Mouse (Mus musculus): Measurements from ENCODE around the gene Pramef25. TPM values are rescaled to one million over a fixed set of nuclear protein-coding genes. Genes with fewer than 3 reads are reported as not detected.
"Not testable (repeated sequence)": the region's sequence is repeated elsewhere in the genome, so short reads cannot be mapped to it uniquely, and the experiment has no call there.

Pramef25 gene
- total RNA-seq (2021) (not detected), polyA plus RNA-seq (2012; rRNA removed) (not detected in 2 replicates)
- long read RNA-seq: 0 reads

DNA sequence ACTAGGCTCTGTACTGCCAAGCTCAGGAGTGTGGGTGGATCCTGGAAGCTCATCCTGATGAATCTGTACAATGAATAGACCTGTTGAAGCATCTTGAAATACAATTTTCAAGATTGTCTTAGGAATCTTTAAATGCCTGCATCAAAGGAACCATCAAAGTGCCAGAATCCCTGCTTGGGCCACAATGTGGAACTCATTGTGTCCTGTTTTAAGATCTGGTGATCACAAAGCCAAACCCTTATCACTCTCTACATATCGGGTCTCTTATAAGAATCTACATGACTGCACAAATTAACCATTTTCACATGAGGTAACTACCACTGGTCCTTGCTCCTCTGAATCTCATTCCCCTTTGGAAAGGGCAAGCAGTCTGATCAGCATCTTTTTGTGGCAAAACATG is at the start of gene Pramef25:
TSS of gene Pramef25 (minus strand) at position 101 of the 400 bp plus-strand sequence.
- not testable (repeated sequence) for DNase-seq

DNA sequence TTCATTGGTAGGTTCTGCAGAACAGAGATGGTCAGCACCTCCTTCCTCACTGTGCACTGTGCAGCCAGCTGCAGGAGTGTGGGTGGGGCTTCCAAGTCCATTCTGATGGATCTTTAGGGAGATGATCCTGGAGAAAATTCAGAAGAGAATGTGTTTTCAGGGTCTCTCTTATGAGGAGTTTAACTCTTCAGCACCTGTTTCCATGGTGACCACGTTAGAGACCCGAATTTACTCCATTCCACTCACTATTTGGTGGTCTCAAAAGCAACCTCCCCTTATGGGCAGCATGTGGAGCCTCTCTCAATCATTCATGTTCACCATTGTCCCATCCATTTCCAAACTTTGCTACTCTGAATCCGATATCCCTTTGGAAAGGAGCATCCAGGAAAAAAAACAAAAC is 43.5 kb upstream of the Pramef25 start, which contains the start of gene Pramef17:
TSS of gene Pramef17 (minus strand) at position 101 of the 400 bp plus-strand sequence.
- not testable (repeated sequence) for DNase-seq

DNA sequence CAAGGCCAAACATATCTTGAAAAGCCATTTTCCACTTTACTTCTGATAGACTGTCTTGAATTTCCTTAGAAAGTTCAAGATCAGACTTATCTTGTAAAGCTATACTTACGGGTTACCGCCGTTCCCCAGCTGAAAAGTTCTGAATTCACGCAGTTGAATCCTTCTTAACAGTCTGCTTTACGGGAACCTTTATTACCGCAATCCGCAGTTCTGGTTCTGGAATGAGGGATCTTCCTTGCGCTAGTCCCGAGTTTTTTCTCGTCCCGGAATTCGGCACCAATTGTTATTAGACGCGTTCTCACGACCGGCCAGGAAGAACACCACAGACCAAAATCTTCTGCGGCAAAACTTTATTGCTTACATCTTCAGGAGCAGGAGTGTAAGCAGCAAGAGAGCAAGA is 37.3 kb upstream of the Pramef25 start:
- peak; percentile 40 for DNase-seq

DNA sequence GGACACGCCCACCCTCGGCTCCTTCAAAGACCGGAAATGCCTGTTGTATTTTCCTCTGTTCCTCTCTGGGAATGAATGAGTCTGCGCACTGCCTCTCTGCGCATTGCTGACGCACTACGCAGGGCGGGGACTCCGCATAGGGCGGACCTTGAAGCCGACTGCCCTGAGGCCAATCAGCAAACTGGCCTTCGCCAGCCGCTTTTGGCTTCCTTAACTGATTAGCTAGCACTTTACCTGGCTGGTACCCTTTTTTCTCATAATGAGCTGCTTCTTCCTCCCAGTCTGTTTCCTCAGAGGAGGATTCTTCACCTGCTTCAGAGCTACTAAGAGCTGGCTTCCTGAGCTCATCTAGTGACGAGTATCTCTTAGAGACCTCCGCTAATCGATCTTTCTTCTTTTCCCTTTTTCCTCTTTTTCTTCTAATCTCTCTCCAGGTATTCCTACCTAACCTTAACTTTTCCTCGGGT is 36.7 kb upstream of the Pramef25 start:
- DNase-seq: peak; percentile 36

DNA sequence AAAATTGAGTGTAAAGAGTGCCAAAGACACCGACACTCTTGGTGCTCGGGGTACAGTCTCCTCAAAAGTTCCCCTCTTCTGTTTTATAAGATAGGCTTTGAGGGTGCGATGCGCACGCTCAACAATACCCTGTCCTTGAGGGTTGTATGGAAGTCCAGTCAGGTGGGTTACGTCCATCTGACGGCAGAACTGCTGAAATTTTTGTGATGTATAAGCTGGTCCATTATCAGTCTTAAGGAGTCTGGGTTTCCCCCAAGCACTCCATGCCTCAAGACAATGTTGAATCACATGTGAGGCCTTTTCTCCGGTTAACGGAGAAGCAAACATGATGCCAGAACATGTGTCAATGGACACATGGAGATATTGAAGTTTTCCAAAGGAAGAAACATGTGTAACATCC is 34.9 kb upstream of the Pramef25 start:
- DNase-seq: peak; percentile 30

DNA sequence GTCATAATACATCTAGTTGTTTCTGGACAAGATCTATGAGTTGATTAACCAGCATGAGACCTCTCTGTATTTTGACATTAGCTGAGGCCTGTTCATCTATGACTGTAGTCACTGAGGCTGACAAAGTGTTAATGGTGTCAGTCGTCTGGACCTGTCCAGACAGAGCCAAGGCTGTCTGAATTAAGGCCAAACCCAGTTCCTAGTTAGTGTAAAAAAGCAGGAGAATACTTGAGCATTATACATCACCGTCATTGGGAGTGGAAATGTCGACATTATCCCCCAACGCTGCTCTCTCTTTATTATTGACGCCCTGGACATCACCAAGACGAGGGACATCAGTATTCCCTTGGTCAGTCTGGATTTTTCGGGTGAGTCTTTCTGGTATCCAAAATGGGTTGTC is 34.3 kb upstream of the Pramef25 start:
- peak; percentile 8 for DNase-seq

DNA sequence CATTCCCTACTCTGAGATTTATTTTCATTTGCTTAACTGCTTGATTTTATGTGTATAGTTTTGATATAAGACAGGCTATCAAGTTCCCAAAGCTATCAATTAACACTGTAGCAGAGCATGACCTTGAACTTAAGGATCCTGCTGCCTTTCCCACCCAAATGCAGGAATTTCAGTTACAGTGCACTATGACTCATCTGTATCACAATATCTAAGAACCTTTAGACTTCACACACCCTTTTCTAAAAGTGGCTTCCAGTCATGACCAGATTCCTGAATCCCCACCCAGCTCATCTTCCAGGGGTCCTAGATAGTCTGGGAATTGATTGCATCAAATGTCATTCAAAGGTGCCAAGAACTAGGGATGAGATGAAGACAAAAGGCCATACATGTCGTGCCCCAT is 32.6 kb upstream of the Pramef25 start:
- DNase-seq: not testable (repeated sequence)

DNA sequence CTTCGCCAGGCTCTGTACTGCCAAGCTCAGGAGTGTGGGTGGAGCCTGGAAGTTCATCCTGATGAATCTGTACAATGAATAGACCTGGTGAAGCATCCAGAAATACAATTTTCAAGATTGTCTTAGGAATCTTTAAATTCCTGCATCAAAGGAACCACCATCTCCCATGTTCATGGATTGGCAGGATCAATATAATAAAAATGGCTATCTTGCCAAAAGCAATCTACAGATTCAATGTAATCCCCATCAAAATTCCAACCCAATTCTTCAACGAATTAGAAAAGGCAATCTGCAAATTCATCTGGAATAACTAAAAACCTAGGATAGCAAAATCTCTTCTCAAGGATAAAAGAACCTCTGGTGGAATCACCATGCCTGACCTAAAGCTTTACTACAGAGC is 16.0 kb upstream of the Pramef25 start, which contains the start of gene Gm13101:
TSS of gene Gm13101 (minus strand) at position 101 of the 400 bp plus-strand sequence.
- DNase-seq: not testable (repeated sequence)

DNA sequence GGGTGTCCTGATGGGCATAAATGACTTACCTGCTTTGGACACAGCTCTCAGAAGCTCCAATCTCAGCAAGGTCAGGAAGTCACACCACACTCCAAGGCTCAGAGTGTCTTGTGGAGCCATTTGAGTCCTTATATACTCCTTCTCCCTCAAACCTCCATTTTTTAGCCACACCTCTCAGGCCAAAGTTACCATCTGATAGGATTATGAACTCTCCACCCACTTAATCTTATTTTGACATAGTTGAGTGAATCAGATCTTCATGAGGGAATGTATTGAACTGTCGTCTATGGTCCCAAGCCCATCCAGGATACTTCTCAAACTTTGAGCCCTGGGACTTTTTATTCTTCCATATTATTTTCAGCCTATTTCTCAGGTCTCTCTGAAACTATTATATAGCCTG is 50.5 kb downstream of the Pramef25 start, which contains the start of gene Pramef6:
TSS of gene Pramef6 (minus strand) at position 101 of the 400 bp plus-strand sequence.
- not testable (repeated sequence) for DNase-seq

Other genes starting within 250 kb of the Pramef25 start
- gene Gm13089, start 248.3 kb downstream of the Pramef25 start, total RNA-seq (2021): not detected
- gene Gm13089, start 248.3 kb downstream of the Pramef25 start, polyA plus RNA-seq (2012; rRNA removed): not detected in 2 replicates
- not detected for gene Gm13078, start 231.6 kb downstream of the Pramef25 start, total RNA-seq (2021)
- not detected in 2 replicates for gene Gm13078, start 231.6 kb downstream of the Pramef25 start, polyA plus RNA-seq (2012; rRNA removed)
- not detected for gene Gm13023, start 161.7 kb downstream of the Pramef25 start, total RNA-seq (2021)
- gene Gm13023, start 161.7 kb downstream of the Pramef25 start, polyA plus RNA-seq (2012; rRNA removed): not detected in 2 replicates
- not detected for gene Gm13084, start 134.9 kb downstream of the Pramef25 start, total RNA-seq (2021)
- not detected in 2 replicates for gene Gm13084, start 134.9 kb downstream of the Pramef25 start, polyA plus RNA-seq (2012; rRNA removed)
- gene Gm13103, start 104.5 kb downstream of the Pramef25 start, total RNA-seq (2021): not detected
- not detected in 2 replicates for gene Gm13103, start 104.5 kb downstream of the Pramef25 start, polyA plus RNA-seq (2012; rRNA removed)
- gene Pramef6, start 50.6 kb downstream of the Pramef25 start, total RNA-seq (2021): not detected
- not detected in 2 replicates for gene Pramef6, start 50.6 kb downstream of the Pramef25 start, polyA plus RNA-seq (2012; rRNA removed)
- not detected for gene Gm13101, start 15.9 kb upstream of the Pramef25 start, total RNA-seq (2021)
- gene Gm13101, start 15.9 kb upstream of the Pramef25 start, polyA plus RNA-seq (2012; rRNA removed): not detected in 2 replicates
- gene Pramef17, start 43.4 kb upstream of the Pramef25 start, total RNA-seq (2021): not detected
- gene Pramef17, start 43.4 kb upstream of the Pramef25 start, polyA plus RNA-seq (2012; rRNA removed): not detected in 2 replicates
- not detected for gene Pramel4, start 108.1 kb upstream of the Pramef25 start, total RNA-seq (2021)
- gene Pramel4, start 108.1 kb upstream of the Pramef25 start, polyA plus RNA-seq (2012; rRNA removed): not detected in 2 replicates
- gene Gm13102, start 155.5 kb upstream of the Pramef25 start, total RNA-seq (2021): not detected
- gene Gm13102, start 155.5 kb upstream of the Pramef25 start, polyA plus RNA-seq (2012; rRNA removed): not detected in 2 replicates
- gene Oog3, start 211.6 kb upstream of the Pramef25 start, total RNA-seq (2021): not detected
- not detected in 2 replicates for gene Oog3, start 211.6 kb upstream of the Pramef25 start, polyA plus RNA-seq (2012; rRNA removed)
- not detected for gene Oog2, start 239.7 kb upstream of the Pramef25 start, total RNA-seq (2021)
- not detected in 2 replicates for gene Oog2, start 239.7 kb upstream of the Pramef25 start, polyA plus RNA-seq (2012; rRNA removed)